Mouse (Mus musculus) heart, adult 18-20 months (tissue): Measurements from ENCODE around the gene Olfr715b. TPM values are rescaled to one million over a fixed set of nuclear protein-coding genes. Genes with fewer than 3 reads are reported as not detected.
"Not testable (repeated sequence)": the region's sequence is repeated elsewhere in the genome, so short reads cannot be mapped to it uniquely, and the experiment has no call there.

Experiments
- DNase-seq, 2 experiments: peaks; one replicate each; pipeline ENCODE4 v3.0.0; 2021 to 2022; ENCODE audit warnings: mixed read lengths in 1 of 2
- long read RNA-seq, 2 experiments: library from polyadenylated mRNA; stranded (forward); transcript quantifications; one replicate each; pipeline ENCODE4 v2.0.0; 2021
- total RNA-seq, 2 experiments: library from RNA; stranded (reverse); gene quantifications; 2 replicates each; pipeline ENCODE4 v1.2.3; 2021

The Olfr715b gene
- total RNA-seq = not detected
- long read RNA-seq, experiment 1 = 0 reads
- long read RNA-seq, experiment 2 = 0 reads

DNA sequence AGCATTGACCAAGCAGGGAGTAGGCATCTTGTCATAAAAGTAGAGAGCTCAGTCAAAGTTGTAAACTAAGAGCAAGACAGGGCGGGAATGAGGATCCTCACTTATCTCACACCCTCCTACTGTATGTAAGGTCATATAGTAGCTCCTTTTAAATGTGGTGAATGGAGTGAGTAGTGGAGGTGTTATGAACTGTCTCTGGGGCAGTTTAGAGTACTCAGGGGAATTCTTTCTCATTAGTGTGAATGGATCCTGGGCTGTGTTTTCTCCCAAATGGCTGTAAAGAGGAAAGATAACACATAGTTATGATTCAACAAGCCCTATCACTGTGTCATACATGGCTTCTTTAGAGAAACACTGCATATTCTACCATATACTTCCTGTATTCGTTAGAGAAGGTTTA lies at the start of gene Olfr715b:
Gene Olfr715b (minus strand): TSS at position 101 of the 400 bp plus-strand sequence.
- DNase-seq = not testable (repeated sequence)

DNA sequence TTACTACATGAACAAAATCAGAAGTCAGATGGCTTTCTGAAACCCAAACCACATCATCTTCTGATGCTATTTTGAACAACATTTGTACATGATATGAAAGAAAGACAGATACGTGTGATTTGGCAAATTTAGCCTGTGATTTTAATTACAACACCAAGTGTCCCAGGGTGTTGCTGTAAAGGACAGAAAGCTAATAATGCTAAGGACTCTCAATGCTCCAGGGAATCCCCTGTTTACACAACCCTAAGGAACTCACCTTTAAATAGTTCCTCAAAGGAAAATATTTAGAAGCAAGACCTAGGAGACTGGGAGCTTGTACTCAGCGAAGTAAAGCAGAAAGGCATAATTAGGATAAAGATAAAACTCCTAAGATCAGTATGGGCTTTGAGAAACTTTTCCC lies 27.9 kb upstream of the Olfr715b start, which contains the start of gene Olfr716:
Gene Olfr716 (plus strand): TSS at position 301 of the 400 bp plus-strand sequence.
- not testable (repeated sequence) for DNase-seq

DNA sequence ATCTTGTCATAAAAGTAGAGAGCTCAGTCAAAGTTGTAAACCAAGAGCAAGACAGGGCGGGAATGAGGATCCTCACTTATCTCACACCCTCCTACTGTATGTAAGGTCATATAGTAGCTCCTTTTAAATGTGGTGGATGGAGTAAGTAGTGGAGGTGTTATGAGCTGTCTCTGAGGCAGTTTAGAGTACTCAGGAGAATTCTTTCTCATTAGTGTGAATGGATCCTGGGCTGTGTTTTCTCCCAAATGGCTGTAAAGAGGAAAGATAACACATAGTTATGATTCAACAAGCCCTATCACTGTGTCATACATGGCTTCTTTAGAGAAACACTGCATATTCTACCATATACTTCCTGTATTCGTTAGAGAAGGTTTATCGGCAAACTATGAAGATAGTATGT lies 20.8 kb upstream of the Olfr715b start, which contains the start of gene Olfr715:
Gene Olfr715 (minus strand): TSS at position 101 of the 400 bp plus-strand sequence.
- not testable (repeated sequence) for DNase-seq

DNA sequence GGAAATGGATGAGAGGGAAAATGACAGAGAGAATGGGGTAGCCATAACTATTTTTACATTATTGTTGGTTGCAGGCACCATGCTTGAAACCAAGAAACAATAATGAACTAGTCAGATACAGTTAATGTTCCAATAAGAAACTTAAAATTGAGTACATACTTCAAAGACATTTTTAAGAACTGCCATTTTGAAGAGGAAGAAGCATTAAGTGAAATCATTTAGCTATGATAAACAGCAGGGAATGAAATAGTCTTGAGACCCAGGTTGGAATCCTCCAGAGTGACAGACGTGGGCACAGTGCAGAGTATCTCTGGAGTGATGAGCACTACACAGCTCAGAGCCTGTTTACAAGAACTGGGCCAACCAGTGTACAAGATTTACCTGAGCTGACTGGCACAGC lies 17.2 kb downstream of the Olfr715b start, which contains the start of gene Olfr17:
Gene Olfr17 (plus strand): TSS at position 301 of the 400 bp plus-strand sequence.
- DNase-seq = no peak

DNA sequence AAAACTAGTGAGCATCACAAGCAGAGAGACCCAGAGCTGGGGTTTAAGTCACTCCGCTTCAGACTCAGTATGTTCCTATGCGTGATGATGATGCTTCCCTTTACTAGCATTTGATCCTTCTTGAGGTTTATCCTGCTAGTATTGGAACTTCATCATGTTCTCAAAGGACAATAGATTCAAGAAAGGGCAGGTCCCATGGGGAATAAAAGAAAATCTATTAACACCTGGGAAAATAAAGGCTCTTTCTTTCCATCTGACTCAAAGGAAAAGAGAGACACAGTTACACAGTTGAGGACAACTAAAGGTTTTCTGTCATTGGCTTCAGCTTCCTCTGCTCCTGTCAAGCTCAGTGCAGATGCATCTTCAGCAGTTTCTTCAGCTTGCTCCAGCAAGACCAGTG lies 39.5 kb downstream of the Olfr715b start, which contains the start of gene Olfr714:
Gene Olfr714 (plus strand): TSS at position 301 of the 400 bp plus-strand sequence.
- no peak for DNase-seq

Other genes starting within 250 kb of the Olfr715b start
- gene Olfr704, start 247.2 kb downstream of the Olfr715b start, total RNA-seq = not detected
- gene Olfr705, start 233.5 kb downstream of the Olfr715b start, total RNA-seq = not detected
- gene Olfr706, start 222.2 kb downstream of the Olfr715b start, total RNA-seq = not detected
- not detected for gene Olfr707, start 209.1 kb downstream of the Olfr715b start, total RNA-seq
- not detected for gene Olfr1532-ps1, start 202.4 kb downstream of the Olfr715b start, total RNA-seq
- gene Olfr709-ps1, start 178.2 kb downstream of the Olfr715b start, total RNA-seq = not detected
- not detected for gene Olfr710, start 162.1 kb downstream of the Olfr715b start, total RNA-seq
- not detected for gene Olfr6, start 146.4 kb downstream of the Olfr715b start, total RNA-seq
- not detected for gene Olfr711, start 134.9 kb downstream of the Olfr715b start, total RNA-seq
- gene Olfr2, start 104.3 kb downstream of the Olfr715b start, total RNA-seq = not detected
- gene Olfr713, start 79.2 kb downstream of the Olfr715b start, total RNA-seq = not detected
- not detected for gene Olfr714, start 39.4 kb downstream of the Olfr715b start, total RNA-seq
- not detected for gene Olfr17, start 17.1 kb downstream of the Olfr715b start, total RNA-seq
- not detected for gene Olfr715, start 20.7 kb upstream of the Olfr715b start, total RNA-seq
- not detected for gene Olfr716, start 28.0 kb upstream of the Olfr715b start, total RNA-seq
- gene Nlrp14, start 56.6 kb upstream of the Olfr715b start, total RNA-seq = not detected
- not detected for gene Rbmxl2, start 99.1 kb upstream of the Olfr715b start, total RNA-seq